Mouse (Mus musculus): Measurements from ENCODE around the gene Exosc10.

GRCm38 (mm10) chr4:148535876-148536275 is 22.4 kb upstream of the Exosc10 start:
- no peak for TF ChIP-seq MAFK (IDR thresholded peaks at IDR 0.05; ENCODE audit: insufficient read depth, low read depth, low read length)
- TF ChIP-seq CHD2 (IDR thresholded peaks at IDR 0.05; ENCODE audit: low read depth, low read length) = no peak
- no peak for TF ChIP-seq ZNF384 (IDR thresholded peaks at IDR 0.05; ENCODE audit: low read depth, low read length)
- no peak for TF ChIP-seq HCFC1 (IDR thresholded peaks at IDR 0.05; ENCODE audit: borderline replicate concordance, insufficient read depth, low read length)
- no peak for TF ChIP-seq ZC3H11A (IDR thresholded peaks at IDR 0.05; ENCODE audit: borderline replicate concordance, low read depth, low read length)
